Comparison of ENCODE assay signal across 19 mouse cellular contexts in genomic region chr6:56264509-56264908, GRCm38 (mm10).
DNase-seq lines count a peak whose midpoint lies in the region; ATAC-seq and TF ChIP-seq lines count a peak whose summit lies in the region.
"Had no signal": no experiment of that assay in that cellular context is flagged by ENCODE, and none has a peak within 500 bp of the region (broad histone marks: within the 10 kb centered on the region; RNA-seq: fewer than 3 reads in every experiment).

No protein-coding gene starts in this region.

- H3K4me1 ChIP-seq in liver, embryonic 12.5 days = peaks cover 12% of the 10 kb centered on the region
- H3K4me1 ChIP-seq in liver, postnatal 0 days (ENCODE audit: insufficient read depth) = no peaks in the 10 kb centered on the region
- peaks cover 16% of the 10 kb centered on the region for H3K4me1 ChIP-seq in liver, embryonic 13.5 days (replicated peaks)
- H3K4me1 ChIP-seq in liver, embryonic 11.5 days (replicated peaks; ENCODE audit: control insufficient read depth, insufficient read depth, low read length) = peaks cover 11% of the 10 kb centered on the region

- H3K4me2 ChIP-seq in liver, embryonic 12.5 days = no peak overlapping the region
- H3K4me2 ChIP-seq in liver, postnatal 0 days (ENCODE audit: low read depth, low read length) = no peak overlapping the region
- H3K4me2 ChIP-seq in liver, embryonic 13.5 days = no peak overlapping the region
- H3K4me2 ChIP-seq in liver, embryonic 11.5 days = no peak overlapping the region

- TF ChIP-seq CTCF in liver, postnatal 0 days (IDR thresholded peaks at IDR 0.05; ENCODE audit: low read depth) = no peak

- H3K9ac ChIP-seq in liver, embryonic 12.5 days = no peak overlapping the region
- H3K9ac ChIP-seq in liver, postnatal 0 days (replicated peaks) = no peak overlapping the region
- H3K9ac ChIP-seq in liver, embryonic 13.5 days = no peak overlapping the region
- no peak overlapping the region for H3K9ac ChIP-seq in liver, embryonic 11.5 days (ENCODE audit: low read depth, low read length)

- H3K9me3 ChIP-seq in liver, embryonic 12.5 days (replicated peaks) = no peaks in the 10 kb centered on the region
- no peaks in the 10 kb centered on the region for H3K9me3 ChIP-seq in liver, postnatal 0 days (ENCODE audit: low read length)
- no peaks in the 10 kb centered on the region for H3K9me3 ChIP-seq in liver, embryonic 13.5 days (replicated peaks)
- no peaks in the 10 kb centered on the region for H3K9me3 ChIP-seq in liver, embryonic 11.5 days (ENCODE audit: control insufficient read depth, low read length)
- H3K9me3 ChIP-seq: G1E had no signal

- H3K4me3 ChIP-seq in liver, embryonic 12.5 days = no peak overlapping the region
- no peak overlapping the region for H3K4me3 ChIP-seq in liver, postnatal 0 days (ENCODE audit: low read depth, low read length)
- no peak overlapping the region for H3K4me3 ChIP-seq in liver, embryonic 13.5 days (replicated peaks)
- H3K4me3 ChIP-seq in liver, embryonic 11.5 days (ENCODE audit: low read depth, low read length) = no peak overlapping the region

- H3K36me3 ChIP-seq in liver, embryonic 12.5 days = no peaks in the 10 kb centered on the region
- no peaks in the 10 kb centered on the region for H3K36me3 ChIP-seq in liver, postnatal 0 days (replicated peaks; ENCODE audit: insufficient read depth, low read length)
- no peaks in the 10 kb centered on the region for H3K36me3 ChIP-seq in liver, embryonic 13.5 days
- no peaks in the 10 kb centered on the region for H3K36me3 ChIP-seq in liver, embryonic 11.5 days (ENCODE audit: control insufficient read depth, insufficient read depth, low read length)
- H3K36me3 ChIP-seq: G1E had no signal

- DNase-seq in liver, postnatal 0 days = no peak
- no peak for DNase-seq in liver, embryonic 13.5 days
- no peak for DNase-seq in liver, embryonic 11.5 days (ENCODE audit: low spot score)
- DNase-seq: adrenal gland, adult 2 months; adrenal gland, adult 8-10 months; adrenal gland, postnatal 10 days; adrenal gland, postnatal 14 days; adrenal gland, postnatal 25 days; adrenal gland, postnatal 36 days; B cell, adult 2 months; cerebellum, adult 11 months; cerebellum, adult 11-12 months; cerebellum, adult 18-20 months had no signal

- no peak overlapping the region for H3K27ac ChIP-seq in liver, embryonic 12.5 days
- H3K27ac ChIP-seq in liver, postnatal 0 days (ENCODE audit: low read depth) = no peak overlapping the region
- H3K27ac ChIP-seq in liver, embryonic 13.5 days = no peak overlapping the region
- H3K27ac ChIP-seq in liver, embryonic 11.5 days (ENCODE audit: low read depth, low read length) = no peak overlapping the region

- TF ChIP-seq EP300 in liver, postnatal 0 days (IDR thresholded peaks at IDR 0.05; ENCODE audit: low read depth) = no peak

- H3K27me3 ChIP-seq in liver, embryonic 12.5 days (replicated peaks) = no peaks in the 10 kb centered on the region
- no peaks in the 10 kb centered on the region for H3K27me3 ChIP-seq in liver, postnatal 0 days (ENCODE audit: insufficient read depth, low read length)
- H3K27me3 ChIP-seq in liver, embryonic 13.5 days = no peaks in the 10 kb centered on the region
- no peaks in the 10 kb centered on the region for H3K27me3 ChIP-seq in liver, embryonic 11.5 days (replicated peaks; ENCODE audit: control insufficient read depth, insufficient read depth, low read length)
- H3K27me3 ChIP-seq: CH12.LX had no signal

- ATAC-seq in liver, embryonic 12.5 days = 0 out of 2 replicates have a peak, but pooled peaks have one; percentile 55
- no peak for ATAC-seq in liver, postnatal 0 days
- ATAC-seq in liver, embryonic 13.5 days (ENCODE audit: low read depth) = peak; percentile 68; the same call in 1 of the 2 replicates
- ATAC-seq in liver, embryonic 11.5 days (replicated peaks; ENCODE audit: low FRiP score) = no peak
- ATAC-seq: activated CD4-positive, CD25-positive, alpha-beta regulatory T cell, adult 4 months; CD4-positive, CD25-positive, alpha-beta regulatory T cell, adult 4 months; Patski had no signal

- 75% methylated on average over 4 of the region's 4 CpGs for WGBS in liver, embryonic 12.5 days (ENCODE audit: insufficient replicate concordance)
- WGBS in liver, postnatal 0 days (ENCODE audit: insufficient replicate concordance) = 72% methylated on average over 4 of the region's 4 CpGs
- 64% methylated on average over 4 of the region's 4 CpGs for WGBS in liver, embryonic 13.5 days (ENCODE audit: insufficient replicate concordance)
- WGBS in liver, embryonic 11.5 days = 75% methylated on average over 4 of the region's 4 CpGs

Comparison
In these comparisons a context has a peak if more than half of its experiments do, and no peak if none do; other contexts are left out.
1. ATAC-seq: peak in liver, embryonic 12.5 days (single experiment) and liver, embryonic 13.5 days (single experiment); none in liver, postnatal 0 days (single experiment) and liver, embryonic 11.5 days (single experiment).